Mouse (Mus musculus) v-Abl transformed pro-B cells (cell line): Measurements from ENCODE around the gene Ms4a12.
"Not testable (repeated sequence)": the region's sequence is repeated elsewhere in the genome, so short reads cannot be mapped to it uniquely, and the experiment has no call there.

Experiments used
- in situ Hi-C, 2 experiments: fragments of 400-800 bp; cut with MboI; formaldehyde crosslinking; loops; one replicate each; pipeline ENCODE4 v1.15.1; 2025; ENCODE audit not compliant: unreplicated experiment in 2 of 2

Ms4a12 gene

GRCm38 (mm10) chr19:11232348-11232747, at the start of gene Ms4a12:
Gene Ms4a12 (minus strand): TSS chr19:11232448.
- in situ Hi-C loops = no loop called here

- in situ Hi-C loops = no loop called here
Measured at GRCm38 (mm10) chr19:11280223-11280622, 48.0 kb upstream of the Ms4a12 start.

GRCm38 (mm10) chr19:11276431-11276830, 44.2 kb upstream of the Ms4a12 start:
- in situ Hi-C loops = no loop called here

- in situ Hi-C loops = no loop called here
Measured at GRCm38 (mm10) chr19:11266956-11267355, 34.7 kb upstream of the Ms4a12 start.

GRCm38 (mm10) chr19:11266052-11266845, 34.0 kb upstream of the Ms4a12 start, which contains the start of gene Ms4a1:
Gene Ms4a1 (minus strand): TSS chr19:11266241.
- in situ Hi-C loops = no loop called here

- in situ Hi-C loops = no loop called here
Measured at GRCm38 (mm10) chr19:11264602-11265185, 32.4 kb upstream of the Ms4a12 start.

GRCm38 (mm10) chr19:11263549-11263948, 31.3 kb upstream of the Ms4a12 start:
- in situ Hi-C loops = no loop called here

- in situ Hi-C loops = not testable (repeated sequence)
Measured at GRCm38 (mm10) chr19:11262932-11263331, 30.7 kb upstream of the Ms4a12 start.

GRCm38 (mm10) chr19:11261522-11261921, 29.3 kb upstream of the Ms4a12 start:
- in situ Hi-C loops = no loop called here

GRCm38 (mm10) chr19:11244230-11244629, 12.0 kb upstream of the Ms4a12 start:
- in situ Hi-C loops = no loop called here

GRCm38 (mm10) chr19:11242560-11242959, 10.3 kb upstream of the Ms4a12 start:
- in situ Hi-C loops = no loop called here

GRCm38 (mm10) chr19:11235820-11236219, 3.6 kb upstream of the Ms4a12 start:
- in situ Hi-C loops = no loop called here

- in situ Hi-C loops = no loop called here
Measured at GRCm38 (mm10) chr19:11234921-11235735, 2.9 kb upstream of the Ms4a12 start.

- in situ Hi-C loops = no loop called here
Measured at GRCm38 (mm10) chr19:11234244-11234643, 2.0 kb upstream of the Ms4a12 start.

GRCm38 (mm10) chr19:11196546-11196945, 35.7 kb downstream of the Ms4a12 start, which contains the start of gene Ms4a13:
Gene Ms4a13 (minus strand): TSS chr19:11196737.
- in situ Hi-C loops = no loop called here

GRCm38 (mm10) chr19:11192552-11192951, 39.7 kb downstream of the Ms4a12 start:
- in situ Hi-C loops = no loop called here

GRCm38 (mm10) chr19:11184121-11184520, 48.1 kb downstream of the Ms4a12 start:
- in situ Hi-C loops = loop anchor here in 1 of 2 experiments (10.0 kb wide), 1 partner anchor 421 kb away; the partner anchor contains the start of gene Ms4a6d

- in situ Hi-C loops = no loop called here
Measured at GRCm38 (mm10) chr19:11177464-11177863, 54.8 kb downstream of the Ms4a12 start.

GRCm38 (mm10) chr19:11165172-11165571, 67.1 kb downstream of the Ms4a12 start, which contains the start of gene 1700025F22Rik:
Gene 1700025F22Rik (minus strand): TSS chr19:11165320.
- in situ Hi-C loops = no loop called here
